Mouse (Mus musculus) small intestine, adult 2 months (tissue): Measurements from ENCODE around the gene Itgb5.

ENCODE experiments used
- CTCF ChIP-seq: fragments of 200-500 bp; IDR thresholded peaks from 2 replicates; pipeline ENCODE4 v1.5.1; 2012; ENCODE audit warnings: low read depth, mild to moderate bottlenecking, control low read depth, inconsistent platforms, low read length, moderate library complexity, mixed read lengths; ENCODE audit not compliant: insufficient replicate concordance, insufficient read length; ENCODE audit errors: extremely low read depth
- POLR2A ChIP-seq: fragments of 200-500 bp; IDR thresholded peaks from 2 replicates; pipeline ENCODE4 v1.6.1; 2012; ENCODE audit warnings: low read depth, mild to moderate bottlenecking, control low read depth, inconsistent platforms, low read length, moderate library complexity

GRCm38 (mm10) chr16:33859380-33859779, 29.9 kb downstream of the Itgb5 start:
- TF ChIP-seq CTCF (no peak), POLR2A (no peak)
